In genomic region chr4:103158781-103159180, GRCm38 (mm10) we compare ENCODE assay signal across 12 mouse cellular contexts.
"Had no signal": no experiment of that assay in that cellular context is flagged by ENCODE, and none has a peak within 500 bp of the region (broad histone marks: within the 10 kb centered on the region; RNA-seq: fewer than 3 reads in every experiment).

No protein-coding gene starts in this region.

- DNase-seq: retina, postnatal 1 day; right cerebral cortex, adult 18-20 months; right cerebral cortex, postnatal 14 days; right cerebral cortex, postnatal 25 days; right cerebral cortex, postnatal 4 days; spleen, adult 18-20 months; thymus, adult 18-20 months; thymus, adult 2 months; thymus, postnatal 14 days; thymus, postnatal 25 days; thymus, postnatal 36 days; thymus, postnatal 4 days had no signal
